Mouse (Mus musculus): ENCODE results near the gene Tln2.

DNA sequence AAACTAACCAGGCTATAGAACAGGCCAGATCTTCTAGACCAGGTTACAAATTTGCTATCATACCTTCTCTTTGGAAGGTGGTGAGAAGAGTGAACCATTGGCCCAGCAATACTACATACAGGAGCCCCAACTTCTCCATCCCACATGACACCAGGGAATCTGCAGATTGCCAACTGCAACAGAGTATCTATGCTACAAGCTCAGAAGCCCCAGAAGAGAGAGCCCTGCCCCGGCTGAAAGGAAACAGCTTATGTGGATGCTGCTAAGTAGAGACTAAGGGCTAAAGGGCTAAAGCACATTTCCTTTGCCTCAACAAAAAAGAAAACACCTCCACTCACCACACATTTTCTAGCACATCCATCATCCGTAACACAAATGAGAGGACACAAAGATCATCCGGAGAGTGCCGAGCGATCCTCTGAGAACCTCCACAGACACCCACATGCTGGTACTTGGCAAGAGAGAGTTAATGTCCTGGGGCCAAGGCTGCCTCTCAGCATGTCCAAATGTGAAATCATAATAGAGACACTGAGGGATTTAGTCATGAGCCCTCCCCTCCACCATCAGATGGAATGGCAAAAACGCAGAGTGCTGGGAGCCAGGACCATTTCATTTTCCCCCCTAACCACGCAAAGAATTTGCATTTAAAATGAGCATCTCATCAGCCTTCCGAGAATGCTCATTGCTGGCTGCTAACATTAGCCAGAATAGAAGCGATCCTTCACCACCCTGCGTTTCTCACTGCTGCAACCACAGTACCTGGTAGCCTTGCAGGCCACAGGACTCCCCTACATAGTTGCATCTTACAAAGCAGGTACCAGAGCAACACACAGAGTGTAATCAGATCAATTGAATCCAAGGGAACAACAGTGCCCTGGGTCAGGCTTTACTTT lies 13.5 kb upstream of the Tln2 start:
- no peak for TF ChIP-seq CTCF (IDR thresholded peaks at IDR 0.05; ENCODE audit: extremely low read depth, insufficient read depth, insufficient read length, insufficient replicate concordance)
- TF ChIP-seq POLR2A (IDR thresholded peaks at IDR 0.05; ENCODE audit: low read depth, low read length) = no peak

Data from spleen, adult 2 months (tissue).